Mouse (Mus musculus): Measurements from ENCODE around the gene Rbbp6.
A peak's percentile ranks its signal among the peaks of the same experiment; 100 is the strongest.

Gene Rbbp6

GRCm38 (mm10) chr7:122965386-122965785, at the start of gene Rbbp6:
Gene Rbbp6 (plus strand): TSS chr7:122965686.
- DNase-seq (ENCODE audit: low spot score in 2 of 2): no peak

DNA sequence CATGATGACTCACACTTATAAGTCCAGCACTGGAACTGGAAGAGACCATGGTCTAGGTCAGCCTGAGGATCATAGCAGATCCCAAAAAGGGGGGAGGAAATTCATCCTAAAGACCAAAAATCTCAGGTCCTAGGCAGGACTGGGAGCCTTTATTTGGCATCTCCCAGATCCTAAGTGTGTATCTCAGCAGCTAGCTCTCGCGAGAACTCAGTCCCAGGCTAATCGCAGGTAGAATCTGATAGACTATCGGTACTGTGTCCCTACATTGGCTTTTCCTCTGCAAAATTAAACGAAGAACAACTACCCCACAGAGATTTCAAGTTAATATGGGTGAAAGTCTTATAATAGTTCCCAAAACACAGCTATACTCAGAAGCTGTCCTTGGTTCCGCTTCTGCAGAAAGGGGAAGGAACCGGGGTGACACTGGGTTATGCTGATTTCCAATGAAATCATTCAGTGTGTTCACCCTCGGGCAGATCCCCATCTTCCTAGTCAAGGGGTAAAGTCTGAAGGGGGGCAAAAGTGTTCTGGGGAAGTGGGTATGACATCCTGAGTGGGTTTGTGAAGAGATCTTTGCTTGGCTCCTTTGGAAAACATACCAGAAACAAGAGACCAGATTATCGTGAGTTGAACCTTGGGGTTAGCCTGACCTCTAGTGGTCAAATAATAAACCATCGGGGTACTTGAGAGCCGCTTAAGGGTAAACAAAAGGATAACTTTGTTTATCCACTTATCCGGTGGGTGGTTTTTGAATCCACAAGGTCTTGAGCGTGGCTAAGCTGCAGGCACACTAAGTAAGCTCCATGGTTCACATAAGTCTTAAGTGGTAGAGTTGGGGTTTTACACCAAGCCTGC, 45.5 kb upstream of the Rbbp6 start:
- DNase-seq (ENCODE audit: low spot score in 2 of 2): peak; percentile 46 to 53

DNA sequence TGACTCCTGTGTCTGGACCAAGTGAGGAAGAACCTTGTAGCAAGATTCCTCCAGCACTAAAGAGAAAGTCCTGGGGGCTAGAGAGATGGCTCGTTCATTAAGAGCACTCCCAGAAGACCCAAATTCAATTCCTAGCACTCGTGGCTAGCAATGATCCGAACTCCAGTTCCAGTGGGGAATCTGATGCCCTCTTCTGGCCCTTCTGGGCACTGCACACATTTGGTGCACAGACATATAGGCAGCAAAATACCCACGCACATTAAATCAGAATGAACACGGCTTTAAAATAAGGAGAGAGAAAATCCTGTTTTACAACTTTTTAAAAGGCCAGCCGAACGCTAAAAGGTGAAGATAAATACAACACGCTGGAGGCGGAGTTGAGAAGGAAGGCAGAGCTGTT, 43.9 kb upstream of the Rbbp6 start:
- DNase-seq (ENCODE audit: low spot score in 2 of 2): no peak

- no peak for DNase-seq (ENCODE audit: low spot score in 2 of 2)
Observed at GRCm38 (mm10) chr7:122924256-122924655, 41.2 kb upstream of the Rbbp6 start.

- DNase-seq (ENCODE audit: low spot score in 2 of 2): no peak
Observed at GRCm38 (mm10) chr7:122930494-122930893, 35.0 kb upstream of the Rbbp6 start.

GRCm38 (mm10) chr7:122932171-122932570, 33.3 kb upstream of the Rbbp6 start:
- DNase-seq (ENCODE audit: low spot score in 2 of 2): no peak

- no peak for DNase-seq (ENCODE audit: low spot score in 2 of 2)
Observed at GRCm38 (mm10) chr7:122936626-122937025, 28.9 kb upstream of the Rbbp6 start.

DNA sequence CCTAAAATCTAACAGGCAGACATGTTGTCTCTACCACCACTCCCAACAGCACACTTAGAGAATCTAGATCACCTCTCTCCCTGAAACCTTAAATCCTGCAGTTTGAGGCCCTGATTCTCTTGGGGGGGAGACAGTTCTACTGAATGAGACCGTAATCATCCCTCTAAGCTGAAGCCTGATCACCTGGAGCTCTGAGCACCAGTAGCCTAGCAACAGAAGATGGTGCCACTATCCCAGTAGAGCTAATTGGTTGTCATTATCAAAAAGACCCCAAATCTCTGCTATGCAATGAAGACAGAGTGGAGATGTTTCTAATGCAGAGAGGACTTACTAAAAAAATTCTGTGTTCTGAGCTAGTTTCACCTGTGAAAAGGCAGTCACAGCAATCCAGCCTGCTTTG, 27.3 kb upstream of the Rbbp6 start:
- no peak for DNase-seq (ENCODE audit: low spot score in 2 of 2)

GRCm38 (mm10) chr7:122939181-122939580, 26.3 kb upstream of the Rbbp6 start:
- no peak for DNase-seq (ENCODE audit: low spot score in 2 of 2)

DNA sequence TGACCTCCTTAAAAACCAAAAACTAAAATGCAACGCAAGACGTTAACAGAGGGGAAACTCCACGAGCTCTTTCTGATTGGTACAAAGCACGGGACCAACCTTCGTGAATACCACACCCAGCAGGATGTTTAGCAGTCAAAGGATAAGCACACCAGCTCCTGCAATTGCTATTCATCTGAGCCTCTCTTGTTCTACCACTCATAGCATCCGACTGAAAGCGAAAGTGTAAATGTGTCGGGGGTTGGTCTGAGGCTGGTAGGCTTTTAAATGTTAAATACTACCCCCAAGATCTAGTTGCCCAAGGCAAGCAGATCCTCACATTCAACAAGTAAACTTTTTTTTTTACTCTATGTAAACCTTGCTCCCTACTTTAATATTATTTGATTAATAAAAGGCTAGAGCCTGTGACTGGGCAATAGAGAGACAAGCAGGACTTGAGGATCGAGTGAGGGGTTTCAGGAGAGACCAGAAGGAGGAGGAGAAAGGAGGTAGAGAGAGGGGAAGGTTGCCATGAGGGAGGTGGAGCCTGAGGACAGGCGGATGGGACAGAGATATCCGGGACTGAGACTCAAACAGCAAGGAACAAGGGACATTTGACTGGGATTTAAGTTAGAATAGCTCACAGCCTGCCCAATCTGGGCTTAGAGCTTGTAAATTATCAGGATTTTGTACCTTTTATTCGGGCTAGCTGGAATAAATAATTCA, 25.0 kb upstream of the Rbbp6 start:
- DNase-seq (ENCODE audit: low spot score in 2 of 2): no peak

DNA sequence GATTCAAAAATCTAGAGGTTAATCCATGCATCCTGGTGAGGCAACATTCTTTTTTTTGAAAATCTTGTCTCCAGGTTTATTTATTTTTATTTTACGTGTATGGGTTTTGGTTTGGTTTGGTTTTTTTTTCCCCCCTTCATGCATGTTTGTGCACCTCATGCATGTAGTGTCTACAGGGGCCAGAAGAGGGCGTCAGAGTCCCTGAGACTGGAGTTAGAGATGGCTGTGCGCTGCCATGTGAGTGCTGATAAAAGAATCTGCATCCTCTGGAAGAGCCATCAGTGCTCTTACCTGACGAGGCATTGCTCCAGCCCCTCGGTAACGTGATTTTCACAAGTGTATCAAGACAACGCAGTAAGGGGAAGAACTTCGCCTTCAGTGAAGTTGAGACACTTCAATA, 23.4 kb upstream of the Rbbp6 start:
- DNase-seq (ENCODE audit: low spot score in 2 of 2): no peak

GRCm38 (mm10) chr7:122945149-122945548, 20.3 kb upstream of the Rbbp6 start:
- DNase-seq (ENCODE audit: low spot score in 2 of 2): peak; percentile 87 to 89

DNA sequence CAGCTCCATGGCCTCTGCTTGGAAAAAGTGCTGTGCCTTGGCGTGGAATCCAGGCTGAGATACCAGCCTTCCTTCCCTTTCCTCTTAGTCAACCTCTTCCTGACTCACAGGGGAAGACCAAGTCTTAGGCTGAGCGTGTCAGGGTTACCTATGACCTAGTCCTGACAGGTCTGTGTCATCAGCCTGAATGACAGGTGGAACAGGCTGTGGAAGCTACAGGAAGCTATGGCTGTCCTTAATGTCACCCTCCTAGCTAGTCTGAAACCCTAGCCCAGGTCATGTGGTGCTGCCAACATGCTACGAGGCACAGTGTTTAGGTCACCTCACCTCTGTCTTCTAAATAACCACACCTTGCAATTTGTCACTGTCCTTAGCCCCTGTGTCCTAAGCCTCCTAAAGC, 16.2 kb upstream of the Rbbp6 start:
- DNase-seq (ENCODE audit: low spot score in 2 of 2): no peak

DNA sequence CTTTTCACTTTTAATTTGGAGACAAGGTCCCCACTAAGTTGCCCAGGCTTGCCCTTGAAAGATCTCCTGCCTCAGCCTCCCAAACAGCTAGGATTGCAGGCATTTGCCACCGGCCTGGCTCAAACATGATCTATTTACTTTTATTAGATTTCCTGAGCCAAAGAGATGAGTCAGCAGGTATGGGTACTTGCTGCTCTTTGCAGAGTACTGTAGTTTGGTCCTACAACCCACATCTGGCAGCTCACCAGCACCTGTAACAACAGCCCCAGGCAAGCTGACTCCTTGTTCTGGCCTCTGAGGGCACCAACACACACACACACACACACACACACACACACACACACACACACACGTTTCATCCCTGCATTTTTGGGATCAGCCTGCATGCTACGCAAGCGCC, 14.0 kb upstream of the Rbbp6 start:
- no peak for DNase-seq (ENCODE audit: low spot score in 2 of 2)

DNA sequence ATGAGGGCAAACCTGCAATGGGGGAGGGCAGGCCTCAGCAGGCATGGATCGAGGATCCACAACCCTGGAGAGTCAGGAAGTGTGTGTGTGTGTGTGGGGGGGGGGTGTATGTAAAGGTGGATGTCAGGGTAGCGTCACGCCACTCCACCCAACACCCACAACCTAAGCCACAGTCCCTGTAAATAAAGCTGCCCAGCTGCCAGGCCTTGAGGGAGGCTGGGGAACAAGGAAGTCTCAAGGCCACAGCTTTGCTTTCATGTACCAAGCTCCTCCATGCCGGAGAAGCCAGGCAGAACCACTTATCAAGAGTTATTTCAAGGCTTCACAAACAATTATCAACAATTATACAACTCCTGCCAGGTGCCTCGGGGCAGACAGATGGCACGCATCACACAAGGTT, 13.4 kb upstream of the Rbbp6 start:
- no peak for DNase-seq (ENCODE audit: low spot score in 2 of 2)

DNA sequence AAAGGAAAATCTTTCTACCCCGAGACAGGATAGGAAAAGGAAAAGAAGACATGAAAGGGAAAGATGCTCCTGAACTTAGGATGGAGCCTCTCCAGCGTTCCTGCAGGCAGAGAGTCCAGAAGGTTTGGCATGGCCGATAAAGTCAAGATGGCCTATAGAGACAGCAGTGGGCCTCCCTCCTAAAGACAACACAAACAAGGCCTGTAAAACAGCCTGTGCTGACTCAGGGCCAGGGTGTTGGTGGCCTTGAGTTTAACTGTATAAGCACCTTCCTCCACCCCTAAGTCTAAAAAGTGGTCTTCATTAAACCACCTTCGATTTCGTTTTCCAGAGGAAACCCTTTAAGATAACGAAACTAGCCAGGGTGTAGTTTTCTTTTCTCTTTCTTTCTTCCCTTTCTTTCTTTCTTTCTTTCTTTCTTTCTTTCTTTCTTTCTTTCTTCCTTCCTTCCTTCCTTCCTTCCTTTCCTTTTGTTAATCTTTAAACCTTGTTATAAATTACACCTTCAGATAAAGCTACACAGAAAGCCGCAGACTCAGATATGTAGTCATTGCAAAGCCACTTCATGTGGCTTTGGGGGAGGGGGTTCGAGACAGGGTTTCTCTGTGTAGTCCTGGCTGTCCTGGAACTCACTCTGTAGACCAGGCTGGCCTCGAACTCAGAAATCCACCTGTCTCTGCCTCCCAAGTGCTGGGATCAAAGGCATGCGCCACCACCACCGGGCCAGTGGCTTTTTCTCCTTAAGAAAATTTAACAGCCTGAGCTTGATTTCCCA, 10.8 kb upstream of the Rbbp6 start:
- DNase-seq (ENCODE audit: low spot score in 2 of 2): no peak

GRCm38 (mm10) chr7:122955226-122955955, 10.1 kb upstream of the Rbbp6 start:
- no peak for DNase-seq (ENCODE audit: low spot score in 2 of 2)

DNA sequence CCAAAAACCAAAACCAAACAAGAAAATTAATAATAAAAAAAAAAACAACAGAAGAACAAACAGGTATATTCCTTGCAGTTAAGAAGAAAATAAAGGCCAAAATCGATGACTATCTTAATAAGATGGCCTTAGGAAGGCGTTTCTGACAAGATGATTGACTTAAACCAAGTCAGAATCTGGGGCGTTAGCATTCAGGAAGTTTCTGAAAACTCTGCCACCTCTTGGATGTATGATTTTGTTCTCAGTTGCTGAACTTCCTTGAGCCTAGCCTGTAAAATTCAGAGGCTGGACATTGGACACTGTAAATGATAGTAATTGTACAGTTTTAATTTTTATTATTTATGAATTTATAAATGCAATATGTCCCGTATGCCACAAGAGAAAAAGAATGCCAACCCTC, 3.3 kb downstream of the Rbbp6 start:
- DNase-seq (ENCODE audit: low spot score in 2 of 2): no peak

DNA sequence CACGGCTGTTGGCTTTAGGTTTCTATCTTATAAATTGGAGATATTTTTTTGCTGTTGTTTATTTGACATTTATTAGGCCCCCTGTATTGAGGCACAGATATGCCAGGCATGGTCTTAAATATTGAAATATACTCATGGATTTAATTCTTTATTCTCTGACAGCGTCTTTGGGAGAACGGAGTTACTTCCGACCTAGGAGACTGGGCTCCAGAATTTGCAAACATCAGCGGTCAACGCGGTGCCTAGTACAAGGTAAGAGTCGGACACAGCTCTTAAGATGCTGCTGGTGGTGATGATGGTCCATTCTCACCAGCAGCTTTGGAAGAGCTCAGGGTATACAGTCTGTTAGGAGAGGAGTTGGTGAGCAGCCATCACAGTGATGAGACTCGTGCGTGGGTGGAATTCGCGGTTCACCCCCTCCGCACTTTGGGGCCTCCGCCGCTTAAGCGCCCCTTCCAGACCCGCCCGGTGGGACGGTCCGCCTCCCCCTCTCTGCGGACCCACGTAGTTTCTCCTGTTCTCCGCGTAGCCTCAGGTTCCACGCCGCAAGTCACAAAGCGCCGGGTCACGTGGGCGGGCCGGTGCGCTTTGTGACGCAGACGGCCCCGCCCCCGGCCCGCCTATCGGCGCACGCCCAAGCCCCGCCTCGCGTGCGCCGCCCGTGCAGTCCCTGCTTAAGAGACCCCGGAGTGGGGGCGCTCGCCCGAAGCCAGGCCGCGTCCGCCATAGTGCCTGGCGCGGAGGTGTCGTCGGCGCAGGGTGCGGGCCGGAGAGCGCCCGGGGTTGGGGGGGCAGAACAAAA, 3.9 kb downstream of the Rbbp6 start:
- DNase-seq (ENCODE audit: low spot score in 2 of 2): peak; percentile 97

GRCm38 (mm10) chr7:122970119-122970781, 4.8 kb downstream of the Rbbp6 start:
- DNase-seq (ENCODE audit: low spot score in 2 of 2): peak; percentile 53 to 70

All from right cerebral cortex, postnatal 10 days (tissue).